Mouse (Mus musculus): ENCODE results near the gene Rab30.

DNA sequence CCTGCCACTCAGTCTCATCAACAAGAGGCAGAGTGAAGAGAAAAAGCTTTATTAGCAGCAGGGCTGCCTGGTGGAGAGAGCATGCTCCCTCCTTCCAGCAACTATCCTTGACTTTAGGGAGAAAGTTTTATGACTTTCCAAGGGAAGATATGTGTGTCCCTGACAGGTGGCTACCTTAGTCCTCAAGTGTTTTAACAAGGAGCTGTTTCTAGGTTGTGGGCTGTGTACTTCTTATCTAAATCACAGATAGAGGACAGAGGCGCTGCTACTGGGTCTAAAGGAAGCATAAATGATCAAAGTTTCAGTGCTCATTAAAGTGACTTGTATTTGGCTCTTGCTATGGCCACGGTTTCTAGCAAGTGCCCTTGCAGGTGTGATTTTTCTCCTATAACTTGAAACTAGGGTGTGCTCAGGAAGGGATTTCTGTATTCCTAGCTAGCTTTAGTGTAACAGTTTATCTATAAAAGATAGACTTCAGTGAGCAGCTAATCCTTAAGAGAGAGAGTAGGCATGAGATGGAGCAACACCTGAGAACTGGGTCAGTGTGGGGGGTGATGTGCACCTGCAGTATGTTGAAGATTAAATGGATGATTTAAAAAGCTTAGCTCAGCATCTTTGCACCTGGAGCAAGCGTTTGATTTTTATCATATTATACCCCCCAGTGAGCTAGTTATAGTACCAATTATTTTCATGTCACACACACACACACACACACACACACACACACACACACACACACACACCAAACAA lies 21.1 kb upstream of the Rab30 start:
- TF ChIP-seq POLR2A (IDR thresholded peaks at IDR 0.05; ENCODE audit: borderline replicate concordance, extremely low read depth, insufficient read depth, insufficient read length, poor library complexity, severe bottlenecking): no peak
- no peak for TF ChIP-seq CTCF (IDR thresholded peaks at IDR 0.05; ENCODE audit: borderline replicate concordance, extremely low read depth, insufficient read depth, insufficient read length)
